Mouse (Mus musculus) embryo, embryonic 10.5 days (tissue): ENCODE results near the gene Isoc2b.
"Not testable (repeated sequence)": the region's sequence is repeated elsewhere in the genome, so short reads cannot be mapped to it uniquely, and the experiment has no call there.

Experiments used
- DNase-seq: peaks from one replicate; pipeline ENCODE4 v3.0.0-alpha.2; 2015; ENCODE audit warnings: low spot score

The Isoc2b gene

DNA sequence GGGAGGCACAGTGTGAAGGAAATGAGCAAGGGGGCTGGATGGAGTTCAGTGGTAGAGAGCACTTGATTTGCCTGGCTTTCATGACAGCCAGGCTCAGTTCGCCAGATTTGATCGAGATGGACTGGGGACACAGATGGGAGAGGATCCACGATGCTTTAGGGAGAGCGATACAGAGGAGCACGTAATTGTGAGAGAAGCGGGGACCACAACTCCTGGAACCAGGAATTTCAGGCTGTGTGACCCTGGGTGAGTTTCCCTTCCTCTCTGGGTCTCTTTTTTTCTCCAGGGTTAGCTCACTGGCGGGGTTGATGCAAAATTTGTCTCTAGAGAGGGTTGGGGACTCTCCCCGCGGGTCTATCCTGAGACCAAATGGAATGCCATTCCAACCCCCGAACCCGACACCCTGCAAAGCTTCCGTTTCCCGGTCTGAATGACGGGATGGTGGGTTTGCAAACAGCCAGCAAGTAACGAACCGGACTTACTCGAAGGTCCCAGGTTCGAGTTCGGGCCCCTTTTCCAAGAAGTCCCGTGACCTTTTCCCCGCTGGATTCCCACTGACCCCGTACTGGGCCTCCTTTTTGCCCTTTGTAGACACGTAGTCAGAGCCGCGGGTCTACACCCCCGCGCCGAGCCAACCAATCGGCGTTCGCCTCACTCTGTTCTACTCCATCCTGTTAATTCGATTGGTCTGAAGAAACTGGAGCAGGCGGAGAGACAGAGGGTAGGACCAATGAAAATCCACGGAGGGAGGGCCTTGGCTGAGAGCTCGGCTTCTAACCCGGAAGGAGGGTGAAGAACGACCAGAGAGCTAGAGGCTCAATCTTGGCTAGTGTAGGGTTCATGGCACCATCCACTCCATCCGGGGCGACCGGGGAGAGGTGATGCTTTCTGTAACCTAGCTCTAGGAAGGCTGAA lies 4.2 kb downstream of the Isoc2b start:
- DNase-seq: peak; percentile 99

DNA sequence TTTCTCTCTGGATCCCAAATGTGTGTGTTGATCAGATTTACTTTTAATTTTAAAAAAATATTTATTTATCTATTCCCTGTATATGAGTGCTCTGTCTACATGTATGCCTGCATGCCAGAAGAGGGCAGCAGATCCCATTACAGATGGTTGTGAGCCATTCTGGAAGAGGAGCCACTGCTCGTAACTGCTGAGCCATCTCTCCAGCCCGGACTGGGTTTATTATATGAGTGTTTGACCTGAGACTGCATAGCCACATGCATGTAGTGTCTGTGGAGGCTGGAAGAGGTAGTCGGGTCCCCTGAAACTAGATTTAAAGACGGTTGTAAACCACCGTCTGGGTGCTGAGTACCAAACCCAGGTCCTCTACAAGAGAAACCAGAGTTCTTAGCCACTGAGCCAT lies 5.0 kb downstream of the Isoc2b start:
- peak; percentile 58 for DNase-seq

GRCm38 (mm10) chr7:4864130-4864845 lies 5.8 kb downstream of the Isoc2b start:
- DNase-seq: no peak

GRCm38 (mm10) chr7:4863541-4864080 lies 6.4 kb downstream of the Isoc2b start:
- DNase-seq: no peak

- DNase-seq: no peak
These were observed 7.0 kb downstream of the Isoc2b start for GRCm38 (mm10) chr7:4863041-4863440.

GRCm38 (mm10) chr7:4860926-4861325 lies 9.1 kb downstream of the Isoc2b start:
- not testable (repeated sequence) for DNase-seq

- DNase-seq: no peak
These were observed 10.6 kb downstream of the Isoc2b start for GRCm38 (mm10) chr7:4859418-4859978.

GRCm38 (mm10) chr7:4857321-4857720 lies 12.7 kb downstream of the Isoc2b start:
- no peak for DNase-seq

- DNase-seq: no peak
These were observed 13.6 kb downstream of the Isoc2b start for GRCm38 (mm10) chr7:4856508-4856907.

- no peak for DNase-seq
These were observed 16.4 kb downstream of the Isoc2b start for GRCm38 (mm10) chr7:4853613-4854012.

- no peak for DNase-seq
These were observed 18.8 kb downstream of the Isoc2b start for GRCm38 (mm10) chr7:4851315-4851688.

GRCm38 (mm10) chr7:4850621-4851314 lies 19.3 kb downstream of the Isoc2b start:
- DNase-seq: no peak

DNA sequence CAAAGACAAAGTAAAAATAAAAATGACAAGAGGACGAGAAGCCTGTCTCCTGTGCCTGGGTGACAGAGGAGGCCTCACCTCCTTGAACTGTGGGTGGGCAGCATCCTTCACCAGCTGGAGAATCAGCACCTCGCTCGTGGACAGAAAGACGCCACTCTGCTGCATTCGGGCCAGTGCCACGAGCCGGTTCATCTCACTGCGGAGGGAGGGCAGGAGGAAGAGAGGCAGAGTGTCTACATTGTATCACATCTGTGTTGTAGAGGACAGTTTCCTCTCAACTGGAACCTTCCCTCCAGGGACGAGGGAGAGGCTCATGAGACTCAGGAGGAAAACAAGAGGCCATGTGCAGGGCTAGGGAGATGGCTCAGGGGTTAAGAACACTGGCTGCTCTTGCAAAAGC lies 20.7 kb downstream of the Isoc2b start:
- DNase-seq: no peak

DNA sequence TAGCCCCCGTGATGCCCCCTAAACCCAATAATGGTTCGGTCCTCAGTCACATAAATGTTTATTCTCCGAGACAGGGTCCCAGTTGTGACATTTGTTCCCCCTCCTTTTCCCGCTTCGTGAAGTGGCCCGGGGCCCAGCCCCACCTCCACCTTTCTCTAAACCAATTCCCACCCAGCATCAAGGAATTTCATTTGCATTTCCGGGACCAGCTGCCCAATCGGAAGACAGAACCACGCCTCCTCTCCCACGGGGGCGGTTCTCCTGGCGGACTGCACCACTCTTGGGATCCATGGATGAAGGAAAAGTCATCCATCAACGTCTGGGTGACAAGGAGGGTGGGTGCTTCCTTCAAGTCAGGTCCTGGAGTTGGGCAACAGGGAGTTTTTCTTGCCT lies 25.1 kb downstream of the Isoc2b start:
- DNase-seq: peak; percentile 94

DNA sequence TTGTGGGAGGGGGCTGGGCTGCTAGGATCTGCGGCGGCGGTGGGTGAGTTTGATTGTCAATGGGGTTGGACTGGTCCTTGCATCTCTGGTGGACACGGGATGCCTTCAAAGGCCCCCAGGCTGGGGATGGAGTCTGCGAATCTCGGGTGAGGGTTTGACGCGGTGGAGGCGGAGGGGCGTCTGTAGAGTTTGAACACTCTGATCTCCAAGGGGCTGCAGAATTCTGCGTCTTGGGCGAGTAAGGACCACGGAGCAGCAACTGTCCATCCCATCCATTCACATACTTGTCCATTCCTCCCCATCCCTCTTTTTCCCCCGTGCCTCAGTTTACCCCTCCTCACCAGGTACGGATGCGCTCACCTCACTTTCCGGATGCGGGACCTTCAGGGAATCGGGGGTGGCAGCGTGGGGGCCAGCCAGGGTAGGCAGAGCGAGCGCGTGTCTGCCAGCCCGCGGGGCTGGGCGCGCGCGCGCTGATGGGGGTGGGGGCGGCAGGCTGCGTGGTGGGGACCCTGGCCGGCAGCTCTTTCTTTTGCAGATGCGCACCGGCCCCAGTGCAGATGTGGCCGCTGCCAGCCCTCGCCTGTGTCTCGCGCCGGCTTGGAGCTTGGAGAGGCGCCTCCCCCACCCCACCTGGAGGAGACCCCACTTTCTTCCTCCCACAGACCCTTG lies 25.7 kb downstream of the Isoc2b start, which contains the start of gene Shisa7:
TSS of gene Shisa7 (minus strand) at position 452 of the 672 bp plus-strand sequence.
- no peak for DNase-seq

DNA sequence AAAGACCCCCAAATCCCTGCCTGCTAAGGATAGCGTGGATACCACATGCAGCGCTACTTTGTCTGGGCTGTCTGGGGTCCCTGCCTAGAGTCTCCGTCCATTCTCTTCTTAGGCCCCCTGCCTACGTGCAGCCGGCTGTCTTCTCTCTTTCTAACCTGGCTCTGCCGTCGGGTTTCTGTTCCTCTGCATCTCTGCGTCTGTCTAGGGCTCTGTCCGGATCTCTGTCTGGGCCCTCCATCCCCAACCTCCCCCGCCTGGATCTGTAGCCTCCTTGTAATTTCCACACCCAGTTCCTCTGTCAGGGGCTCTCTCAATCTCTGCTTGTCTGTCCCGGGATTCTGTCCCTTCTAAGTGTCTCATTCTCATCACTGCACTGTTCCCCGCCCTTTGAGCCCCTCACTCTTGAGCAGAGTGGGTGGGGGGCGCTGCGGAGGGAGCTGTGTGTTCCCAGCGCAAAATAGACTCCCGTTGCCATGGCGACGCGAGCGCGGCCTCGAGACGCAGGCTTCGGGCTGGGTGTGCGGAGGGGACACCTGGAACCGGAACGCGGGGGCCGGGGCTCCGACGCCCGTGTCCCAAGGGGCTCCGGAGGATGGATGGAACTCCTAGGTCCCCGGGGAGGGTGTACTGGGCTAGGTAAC lies 26.3 kb downstream of the Isoc2b start:
- peak; percentile 74 for DNase-seq

GRCm38 (mm10) chr7:4842634-4843131 lies 27.4 kb downstream of the Isoc2b start:
- peak; percentile 66 for DNase-seq

GRCm38 (mm10) chr7:4842077-4842476 lies 28.0 kb downstream of the Isoc2b start:
- DNase-seq: no peak

DNA sequence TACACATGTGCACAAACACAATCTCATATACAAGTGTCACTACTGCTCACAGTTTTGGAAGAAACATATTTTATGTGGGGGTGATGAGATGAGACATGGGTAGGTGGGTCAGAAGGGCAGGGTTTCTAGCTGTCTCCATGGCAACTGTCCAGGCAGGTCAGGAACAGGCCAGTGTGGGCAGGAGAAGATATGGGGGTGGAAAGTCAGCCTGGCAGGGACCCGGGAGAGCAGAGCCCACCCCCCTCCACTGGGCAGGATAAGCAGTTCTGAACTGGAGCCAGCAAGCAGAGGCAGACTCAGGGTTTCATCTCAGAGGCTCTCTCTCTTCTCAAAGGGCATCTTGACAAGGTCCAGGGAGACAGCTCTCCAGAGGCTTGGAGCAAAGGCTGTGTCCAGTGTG lies 32.4 kb downstream of the Isoc2b start:
- DNase-seq: no peak

DNA sequence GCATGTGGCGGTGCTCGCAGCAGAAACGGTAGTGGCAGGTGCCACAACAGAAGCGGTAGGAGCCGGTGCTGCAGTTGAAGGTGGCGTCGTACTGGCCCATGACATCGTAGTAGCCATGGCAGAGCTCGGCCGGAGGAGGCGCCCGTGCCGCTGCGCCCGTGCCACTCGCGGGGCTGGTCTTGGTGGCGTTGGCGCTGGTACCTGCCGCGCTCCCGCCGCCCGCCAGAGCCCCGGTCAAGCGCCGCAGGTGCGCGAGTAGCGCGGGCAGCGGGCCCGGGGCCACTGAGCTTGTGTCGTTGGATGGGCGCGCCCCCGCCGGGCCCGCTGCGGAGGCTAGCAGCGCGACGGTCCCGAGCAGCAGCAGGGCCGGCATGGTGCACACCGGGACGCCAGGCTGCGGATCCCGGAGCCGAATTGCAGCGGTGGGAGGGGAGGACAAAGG lies 33.7 kb downstream of the Isoc2b start:
- DNase-seq: peak; percentile 70
